Mouse (Mus musculus) lung, postnatal 4 days (tissue): ENCODE measurements at regions not wholly inside any gene's neighbourhood (a gene's known extent, or its start where the extent isn't known, plus 50 kb on each side); places are given as distances from the start of the nearest gene placed in this dataset.
"Not testable (repeated sequence)": the region's sequence is repeated elsewhere in the genome, so short reads cannot be mapped to it uniquely, and the experiment has no call there.

ENCODE experiments used
- DNase-seq, 2 experiments: peaks; one replicate each; pipeline ENCODE4 v3.0.0; 2021

DNA sequence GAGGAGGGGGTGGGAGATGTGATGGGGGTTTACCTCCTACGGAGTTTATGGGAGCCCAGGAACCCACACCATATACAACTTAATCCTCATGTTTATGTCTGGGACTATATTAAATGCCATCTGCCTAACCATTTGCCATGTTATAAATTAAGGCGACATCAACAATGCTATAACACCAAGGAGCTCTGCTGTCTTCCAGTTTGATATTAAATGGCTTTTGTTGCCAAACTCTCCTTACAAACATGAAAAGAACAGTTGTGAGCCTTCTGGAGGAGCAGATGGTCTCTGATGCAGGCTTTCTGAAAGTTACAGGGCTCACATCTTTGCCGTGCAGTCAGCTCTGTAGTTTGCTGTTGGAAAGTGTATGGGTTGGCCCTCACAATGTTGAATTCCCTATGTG lies 470.3 kb upstream of the Sall1 start:
- no peak for DNase-seq

DNA sequence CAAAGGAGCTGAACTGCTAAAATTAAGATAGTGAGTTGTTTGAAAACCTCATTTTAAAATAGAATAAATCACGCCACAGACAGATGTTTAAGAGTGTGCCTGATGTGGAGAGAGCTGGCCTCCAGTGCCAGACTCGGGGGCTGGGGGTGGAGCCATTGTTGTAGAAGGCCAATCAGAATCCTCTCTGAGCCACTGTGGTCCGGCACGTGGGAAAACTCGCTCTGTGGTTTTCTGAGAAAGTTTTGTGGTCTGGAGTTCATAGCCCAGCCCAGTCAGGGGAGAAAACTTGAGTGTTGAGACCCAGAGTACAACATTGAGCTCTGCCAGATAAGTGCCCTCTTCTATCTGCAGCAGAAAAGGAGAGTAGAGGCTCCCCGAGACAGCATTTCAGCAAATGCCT lies 463.7 kb upstream of the Sall1 start:
- DNase-seq = no peak

DNA sequence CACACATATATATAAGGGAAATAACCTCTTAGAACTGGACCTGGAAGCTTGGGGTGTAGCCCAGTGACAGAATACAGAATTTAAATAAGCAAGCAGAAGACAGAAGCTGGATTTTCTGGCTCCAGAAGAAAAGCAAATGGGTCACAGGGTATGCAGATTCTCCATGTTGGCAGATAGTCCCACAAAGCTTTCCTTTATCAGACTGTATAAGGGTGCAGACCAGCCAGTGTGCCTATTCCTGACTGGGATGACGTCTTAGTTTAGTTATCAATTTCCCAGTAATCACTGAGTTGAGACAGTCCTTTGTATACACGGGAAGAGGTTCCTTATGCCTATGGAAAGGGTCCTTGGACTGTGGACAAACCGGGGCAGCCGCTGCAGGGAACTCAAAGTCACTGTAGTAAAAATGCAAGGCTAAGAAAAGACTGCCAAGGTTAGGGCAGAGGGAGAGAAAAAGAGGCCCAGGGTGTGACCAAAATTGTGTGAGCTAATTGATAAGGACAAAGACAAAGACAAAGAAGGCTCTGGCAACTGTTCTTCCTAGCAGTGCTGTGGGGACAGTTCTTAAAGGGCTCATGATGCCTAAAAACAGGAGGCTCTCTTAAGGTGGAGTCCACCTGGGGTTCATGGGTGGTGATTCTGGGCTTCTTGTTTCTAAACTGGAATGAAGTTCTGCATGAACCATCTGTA lies 459.7 kb upstream of the Sall1 start:
- DNase-seq = no peak

DNA sequence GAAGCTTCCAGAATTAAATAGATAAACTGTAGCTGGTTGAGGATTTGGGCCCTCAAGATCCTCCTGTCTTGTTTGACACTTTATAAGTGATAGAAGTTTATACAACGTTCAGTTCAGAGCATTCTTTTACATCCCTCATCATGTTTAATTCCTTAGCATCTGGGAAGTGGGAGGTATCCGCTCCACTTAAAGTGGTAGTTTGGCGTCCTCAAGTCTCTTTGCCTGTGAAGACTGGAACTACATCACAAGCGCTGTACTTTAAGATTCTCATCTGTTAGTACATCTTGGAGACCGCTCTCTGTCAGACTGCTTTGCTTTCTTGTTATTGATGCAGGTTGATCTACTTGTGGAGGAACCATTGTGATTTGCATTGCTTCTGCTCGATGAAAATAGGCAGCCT lies 459.1 kb upstream of the Sall1 start:
- no peak for DNase-seq

DNA sequence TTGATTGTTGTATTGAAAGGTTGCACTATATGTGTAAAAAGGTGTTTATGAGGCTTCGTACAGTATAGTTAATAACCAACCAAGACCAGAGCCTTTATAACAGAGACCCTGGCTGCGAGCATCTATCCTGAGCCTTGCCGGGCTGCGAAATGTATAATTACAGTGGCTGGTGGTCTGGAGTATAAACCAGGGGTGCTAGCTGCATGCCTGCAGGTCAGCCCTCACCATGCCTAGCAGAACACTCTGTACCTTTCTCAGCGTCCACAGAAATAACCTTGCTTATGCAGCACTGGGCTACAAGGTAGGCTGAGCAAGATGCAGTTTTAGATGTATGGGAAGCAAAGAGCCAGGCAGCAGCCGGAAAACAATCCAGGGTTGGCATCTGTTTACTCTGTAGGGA lies 457.8 kb upstream of the Sall1 start:
- no peak for DNase-seq

DNA sequence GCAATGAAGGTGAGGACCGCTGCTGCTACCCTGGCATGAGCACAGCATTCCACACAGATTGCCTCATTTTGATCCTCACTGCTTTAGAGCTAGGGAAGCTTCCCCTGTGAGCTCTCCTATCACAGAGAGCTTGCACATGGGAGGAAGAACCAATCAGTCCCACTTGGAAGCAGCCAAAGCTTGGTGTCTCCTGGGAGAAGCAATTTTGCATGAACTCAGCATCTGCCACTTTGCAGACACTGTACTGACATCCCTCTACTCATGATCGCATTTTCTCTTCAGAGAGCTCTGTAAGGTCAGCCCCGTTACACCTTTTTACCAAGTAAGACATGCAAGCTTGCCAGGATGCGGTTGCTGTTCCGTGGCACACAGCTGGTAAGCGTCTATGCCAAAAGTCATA lies 455.9 kb upstream of the Sall1 start:
- no peak for DNase-seq

DNA sequence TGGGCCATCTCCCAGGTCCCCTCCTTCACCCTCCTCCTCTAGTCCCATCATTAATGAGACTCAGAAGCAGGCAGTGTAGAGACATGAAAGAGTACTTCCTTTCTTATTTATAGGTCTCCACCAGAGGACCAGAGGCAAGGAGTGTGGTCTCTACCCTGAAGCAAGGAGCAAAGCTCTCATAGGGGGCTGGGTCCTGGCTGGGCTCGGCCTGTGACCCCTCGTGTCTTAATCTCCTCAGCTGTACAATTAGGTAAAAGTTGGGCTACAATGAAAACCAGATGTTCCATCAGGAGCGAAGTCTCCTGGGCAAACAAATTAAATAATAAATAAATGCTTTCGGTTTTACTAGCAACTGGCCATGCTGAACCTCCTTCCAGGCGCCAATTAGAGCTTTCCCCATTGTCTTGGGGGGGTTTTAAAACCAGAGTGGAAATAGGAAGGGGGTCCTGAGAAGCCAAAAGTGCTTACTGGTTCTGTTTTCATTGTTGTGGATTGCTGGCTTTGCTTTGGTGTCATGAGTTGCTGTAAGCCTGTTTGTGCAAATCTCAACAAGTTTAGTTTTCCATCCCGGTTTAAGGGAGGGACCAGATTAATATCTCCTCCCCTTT lies 454.2 kb upstream of the Sall1 start:
- DNase-seq = no peak

DNA sequence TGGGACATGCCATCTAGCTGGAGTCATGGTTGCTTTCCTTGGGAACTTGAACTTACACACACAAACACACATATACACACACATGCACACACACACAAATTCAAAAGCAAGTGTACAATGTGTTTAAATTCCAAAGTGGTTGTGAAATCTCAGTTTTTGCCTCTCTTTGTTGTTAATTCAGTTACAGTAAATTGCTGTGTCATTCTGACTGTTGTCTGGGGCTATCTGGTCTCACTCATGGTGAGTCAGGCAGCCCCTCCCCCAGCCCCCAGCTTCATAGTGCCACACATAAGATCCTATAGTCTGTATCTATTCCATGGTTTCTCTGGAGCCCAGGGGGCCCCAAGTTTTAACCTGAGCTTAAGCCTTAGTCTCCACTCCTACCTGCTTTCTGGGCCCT lies 448.4 kb upstream of the Sall1 start:
- no peak for DNase-seq

DNA sequence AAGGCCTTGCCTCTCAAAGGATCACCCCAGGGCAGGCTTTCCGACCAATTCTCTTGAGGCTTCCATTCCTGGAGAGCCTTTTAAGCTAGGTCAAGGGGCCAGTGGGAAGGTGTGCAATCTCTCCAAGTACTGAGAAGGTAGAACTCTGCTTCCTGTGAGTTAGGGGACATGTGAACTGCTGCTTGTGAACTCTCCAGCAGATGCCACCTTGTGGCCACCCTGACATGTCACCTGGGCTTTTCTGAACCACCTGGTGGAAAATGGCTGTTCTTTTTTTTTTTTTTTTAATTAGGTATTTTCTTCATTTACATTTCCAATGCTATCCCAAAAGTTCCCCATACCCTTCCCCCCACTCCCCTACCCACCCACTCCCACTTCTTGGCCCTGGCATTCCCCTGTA lies 438.5 kb upstream of the Sall1 start:
- DNase-seq = not testable (repeated sequence)

DNA sequence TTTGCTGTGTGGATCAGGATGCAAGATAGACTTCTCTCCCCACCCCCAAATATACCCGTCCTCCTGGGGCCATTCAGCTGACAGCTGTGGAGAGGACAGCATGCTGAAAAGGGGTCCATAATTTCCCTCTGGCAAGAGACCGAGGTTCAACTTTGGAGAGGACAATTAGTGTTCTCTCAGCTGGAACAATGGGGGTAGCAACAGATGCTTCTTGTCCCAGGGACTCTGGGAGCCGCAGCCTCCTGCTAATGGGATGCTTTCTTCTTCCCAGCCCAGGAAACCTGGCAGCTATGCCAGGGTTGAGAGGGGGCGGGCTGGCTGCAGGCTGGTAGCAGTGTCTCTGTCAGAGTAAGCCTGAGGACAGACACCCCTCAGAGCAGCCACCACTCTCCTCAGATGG lies 433.0 kb upstream of the Sall1 start:
- DNase-seq = no peak

DNA sequence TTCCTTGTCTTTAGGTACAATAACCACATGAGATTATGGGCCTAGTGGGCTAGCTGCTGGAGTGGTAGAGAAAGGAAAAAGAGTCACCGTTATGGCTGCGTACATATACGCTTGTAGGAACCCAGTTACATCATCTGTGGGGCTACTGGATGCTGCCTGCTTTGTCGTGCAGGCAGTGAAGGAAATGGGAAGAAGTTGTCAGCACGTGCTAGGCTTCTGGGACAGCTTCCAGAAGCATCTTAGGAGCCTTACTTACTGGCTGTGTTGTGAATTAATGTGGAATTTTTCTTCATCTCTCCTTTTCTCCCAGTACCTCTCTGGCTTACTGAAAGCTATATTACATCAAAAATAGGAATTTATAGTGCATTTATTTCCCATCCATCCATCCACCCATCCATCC lies 427.2 kb upstream of the Sall1 start:
- DNase-seq = no peak

DNA sequence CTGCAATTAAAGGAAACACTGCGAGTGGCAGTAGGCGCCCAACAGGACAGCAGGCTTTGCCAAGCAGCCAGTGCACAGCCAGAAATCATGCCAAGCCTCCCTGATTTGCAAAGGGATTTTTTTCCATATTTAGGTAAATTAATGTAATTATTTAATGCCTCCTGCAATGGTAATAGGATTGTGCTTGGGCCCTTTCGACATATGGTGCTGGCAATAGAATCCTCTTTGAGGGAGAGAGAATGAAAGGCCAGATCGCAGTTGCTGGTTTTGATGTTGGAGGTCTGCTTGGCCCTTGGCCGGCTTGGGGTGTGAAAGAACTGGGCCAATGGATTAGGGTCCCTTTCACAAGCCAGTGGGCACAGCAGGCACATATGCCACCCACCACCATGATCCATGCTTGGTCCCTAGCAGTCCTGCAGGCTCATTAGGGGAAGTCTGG lies 424.8 kb upstream of the Sall1 start:
- no peak for DNase-seq

DNA sequence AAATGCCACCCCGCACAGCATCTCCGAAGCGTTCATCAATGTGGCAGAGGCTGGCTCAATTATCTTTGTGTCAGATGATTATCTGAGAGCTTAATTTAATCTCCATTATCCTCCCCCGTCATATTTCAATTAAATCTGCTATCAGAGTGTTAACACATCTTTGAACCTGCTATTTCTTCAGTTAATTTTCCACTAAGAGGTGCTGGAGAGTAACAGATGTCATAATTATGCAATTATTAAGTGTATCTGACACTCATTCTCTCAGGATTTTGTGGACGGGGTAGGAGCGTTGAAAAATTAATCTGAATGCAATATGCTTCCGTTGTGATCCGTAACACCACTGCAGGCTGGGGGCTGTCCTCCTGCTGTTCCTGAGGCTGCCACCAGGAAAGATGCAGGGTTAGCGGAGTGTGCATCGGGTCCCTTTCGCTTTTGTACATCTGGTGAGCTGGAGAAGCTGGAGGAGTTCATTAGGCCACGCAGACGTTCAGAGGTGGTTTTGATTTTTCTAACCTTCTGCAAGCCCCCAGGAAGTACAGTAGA lies 421.3 kb upstream of the Sall1 start:
- no peak for DNase-seq

DNA sequence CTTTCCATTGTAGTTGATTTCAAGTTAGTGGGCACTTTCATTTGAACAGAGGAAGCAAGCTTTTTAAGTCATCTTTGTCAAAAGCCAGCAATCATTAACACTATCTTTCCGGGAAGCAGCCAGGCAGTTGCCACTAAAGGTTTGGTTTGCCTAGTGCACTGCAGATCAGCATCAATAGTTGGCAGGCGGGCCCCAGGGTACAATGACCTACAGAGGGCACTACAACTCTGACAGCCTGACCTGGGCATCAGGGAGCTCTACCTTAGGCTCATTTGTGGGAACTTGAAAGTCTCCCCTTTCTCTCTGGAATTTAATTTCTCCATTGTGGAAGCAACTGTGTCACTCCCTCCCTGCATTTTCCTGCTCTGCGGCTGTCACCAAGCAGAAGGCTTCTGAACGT lies 412.6 kb upstream of the Sall1 start:
- DNase-seq = no peak

DNA sequence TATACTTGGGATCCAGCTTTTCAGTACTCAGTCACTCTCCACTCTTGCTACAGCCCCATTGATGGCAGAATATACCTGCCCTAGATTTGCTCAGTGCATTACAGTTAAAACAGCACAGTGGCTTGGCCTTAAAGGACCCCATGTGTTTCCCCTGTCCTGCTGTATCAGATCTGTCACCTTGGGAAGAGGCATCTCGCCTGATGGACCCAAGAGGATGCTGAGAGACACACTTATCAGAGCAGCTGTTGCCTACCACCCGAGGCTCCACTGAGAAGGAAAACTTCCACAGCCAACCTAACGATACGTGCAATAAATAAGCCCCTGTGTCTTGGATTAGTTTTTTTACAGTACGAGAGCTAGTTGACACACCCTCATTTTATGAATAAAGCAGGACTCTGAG lies 411.8 kb upstream of the Sall1 start:
- no peak for DNase-seq

DNA sequence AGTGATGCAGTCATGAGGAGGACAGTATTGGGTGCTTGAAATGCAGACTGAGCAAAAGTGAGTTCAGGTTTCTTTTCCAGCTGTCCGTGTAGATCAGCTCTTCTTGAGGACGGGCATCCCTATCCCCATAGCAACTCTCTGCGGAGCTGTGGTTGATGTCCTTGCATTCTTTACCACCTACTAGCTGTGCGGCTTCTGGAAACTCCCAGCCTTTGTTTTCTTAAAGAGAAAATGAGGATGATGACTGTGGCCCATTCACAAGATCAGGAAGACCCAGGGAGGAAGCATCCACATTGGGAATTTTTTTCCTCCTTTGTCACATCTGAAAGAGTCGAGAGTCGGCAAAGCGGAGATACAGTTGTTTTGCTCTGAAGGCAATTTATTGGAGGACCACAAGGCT lies 410.2 kb upstream of the Sall1 start:
- no peak for DNase-seq

DNA sequence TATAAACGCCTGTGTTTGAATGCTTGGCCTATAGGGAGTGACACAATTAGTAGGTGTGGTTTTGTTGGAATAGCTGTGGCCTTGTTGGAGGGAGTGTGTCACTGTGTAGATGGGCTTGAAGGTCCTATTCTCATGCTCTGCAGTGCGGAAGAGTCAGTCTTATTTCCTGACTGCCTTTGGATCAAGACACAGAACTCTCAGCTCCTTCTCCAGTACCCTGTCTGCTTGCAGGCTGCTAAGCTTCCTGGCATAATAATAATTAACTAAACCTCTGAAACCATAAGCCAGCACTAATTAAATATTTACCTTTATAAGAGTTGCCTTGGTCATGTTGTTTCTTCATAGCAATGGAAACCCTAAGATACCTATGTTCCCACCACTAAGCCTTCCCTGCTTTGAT lies 409.8 kb upstream of the Sall1 start:
- no peak for DNase-seq

DNA sequence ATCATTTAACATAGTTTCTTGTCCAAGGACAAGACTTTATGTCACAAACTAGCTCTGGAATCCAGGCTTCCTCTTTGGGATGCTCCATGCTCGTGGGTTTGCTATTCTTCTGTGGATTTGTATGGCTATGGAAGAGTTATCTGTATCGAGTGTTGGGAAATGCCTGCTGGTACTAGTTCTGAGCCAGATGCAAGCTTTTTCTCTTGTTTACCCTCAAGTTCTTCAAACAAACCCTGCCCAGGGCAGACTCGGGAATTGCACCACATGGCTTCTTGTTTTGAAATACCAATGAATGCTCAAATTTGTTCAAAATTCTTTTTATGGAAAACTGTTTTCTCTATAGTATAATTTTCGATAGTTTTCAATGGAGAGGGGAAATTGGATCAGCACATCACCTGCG lies 400.5 kb upstream of the Sall1 start:
- no peak for DNase-seq

DNA sequence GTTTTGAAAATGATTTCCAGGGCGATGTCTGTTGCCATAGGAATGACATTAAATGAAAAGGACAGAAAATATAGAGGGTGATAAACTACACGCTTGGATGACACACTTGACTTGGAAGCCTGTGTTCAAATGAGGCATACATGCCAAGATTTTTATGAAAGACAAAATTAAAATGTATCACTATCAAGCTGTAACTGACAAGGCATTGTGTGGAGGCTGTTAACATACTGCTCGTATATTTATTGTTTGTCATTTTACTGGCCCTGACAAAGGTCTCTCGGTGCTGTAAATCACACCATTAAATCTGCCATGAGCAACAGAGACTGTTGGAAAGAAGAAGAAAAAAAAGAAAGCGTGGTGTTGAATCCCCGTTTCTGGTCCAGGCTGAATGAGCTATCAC lies 395.3 kb upstream of the Sall1 start:
- DNase-seq = no peak

DNA sequence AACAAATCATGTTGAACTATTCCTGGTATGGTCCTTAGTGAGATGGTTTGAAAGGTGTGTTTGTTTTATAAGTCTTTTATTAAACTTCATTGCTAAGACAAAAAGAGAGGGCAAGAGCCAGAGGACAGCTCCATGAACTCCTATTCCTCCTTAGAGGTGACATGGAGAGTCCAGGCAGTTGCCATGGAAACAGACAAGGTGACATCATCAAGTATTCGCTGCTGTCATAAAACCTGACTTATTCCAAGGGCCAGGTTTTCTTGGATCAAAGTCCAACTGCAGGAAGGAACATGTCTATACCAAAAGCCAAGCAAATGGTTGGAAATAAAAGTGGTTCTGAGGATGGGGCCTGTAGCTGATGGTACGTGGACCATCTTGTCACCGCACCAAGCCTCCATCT lies 383.0 kb upstream of the Sall1 start:
- DNase-seq = no peak

DNA sequence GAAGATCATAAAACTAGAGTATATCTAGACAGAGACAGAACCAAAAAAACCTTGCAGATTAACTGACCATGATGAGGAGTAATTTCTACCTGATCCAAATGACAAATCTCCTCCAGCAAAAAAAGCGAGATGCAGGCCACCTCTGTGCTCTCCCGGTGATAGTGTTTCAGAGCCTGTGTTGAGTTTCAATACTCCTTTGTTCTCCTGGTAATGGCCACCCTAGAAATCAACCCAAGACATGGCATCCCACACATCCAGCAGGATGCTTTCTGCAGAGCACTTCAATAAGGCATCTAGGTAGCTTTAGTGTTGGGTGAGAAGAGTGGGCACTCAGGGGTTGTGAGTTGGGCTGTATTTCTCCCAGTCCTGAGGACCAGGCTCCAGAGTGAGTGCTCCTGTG lies 371.3 kb upstream of the Sall1 start:
- DNase-seq = no peak

DNA sequence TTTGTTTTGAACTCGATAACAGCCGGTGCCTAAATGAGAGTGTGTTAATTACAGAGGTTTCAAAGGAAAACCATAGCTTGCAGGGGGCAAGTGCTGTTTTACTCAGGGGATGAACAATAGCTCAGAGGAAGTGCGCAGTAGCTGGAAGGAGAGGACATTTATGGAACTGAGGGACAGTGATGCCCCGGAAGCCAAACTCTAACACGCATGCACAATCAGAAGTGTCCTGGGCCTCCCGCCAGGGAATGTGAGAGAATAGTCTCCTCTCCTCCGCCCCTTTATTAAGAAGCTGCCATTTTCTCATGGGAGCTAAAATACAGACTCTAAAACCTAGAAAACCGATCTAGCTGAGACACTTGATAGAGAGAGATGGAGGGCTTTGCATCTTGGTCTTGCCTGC lies 368.5 kb upstream of the Sall1 start:
- DNase-seq = no peak

DNA sequence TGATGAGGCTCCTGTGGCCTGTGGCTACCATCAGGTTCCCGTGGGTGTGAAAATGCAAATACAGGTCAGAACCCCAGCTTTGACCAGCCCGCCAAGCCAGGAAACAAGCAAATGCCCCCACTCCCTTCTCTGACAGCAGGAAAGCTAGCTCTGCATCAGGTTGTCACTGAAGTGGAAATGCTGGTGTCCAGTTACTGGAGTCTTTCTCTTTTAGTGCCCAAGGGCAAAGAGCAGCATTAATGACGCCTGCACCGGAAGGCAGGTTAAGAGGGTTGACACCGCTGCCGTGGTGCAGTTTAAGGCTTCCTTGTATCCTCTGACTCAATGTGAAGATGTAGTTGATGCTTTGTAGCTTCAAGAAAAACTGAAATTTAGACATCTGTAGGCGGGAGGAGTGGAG lies 368.1 kb upstream of the Sall1 start:
- no peak for DNase-seq

DNA sequence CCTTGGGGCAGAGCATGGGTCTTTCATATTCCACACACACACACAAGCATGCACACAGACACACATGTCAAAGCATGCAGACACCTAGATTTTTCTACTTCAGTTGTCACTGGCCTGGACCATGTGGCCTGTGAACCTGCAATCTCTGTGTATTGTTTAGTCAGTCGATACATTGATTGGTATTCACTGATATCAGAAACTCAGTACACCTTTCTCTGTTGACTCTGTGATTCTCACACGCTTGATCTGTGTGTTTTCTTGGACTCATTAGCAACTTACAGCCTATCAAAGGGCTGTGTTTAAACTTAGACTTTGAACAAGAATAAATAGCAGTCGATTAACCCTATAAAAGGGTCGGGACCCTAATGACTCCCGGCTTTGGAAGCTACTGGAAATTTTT lies 362.7 kb upstream of the Sall1 start:
- no peak for DNase-seq

DNA sequence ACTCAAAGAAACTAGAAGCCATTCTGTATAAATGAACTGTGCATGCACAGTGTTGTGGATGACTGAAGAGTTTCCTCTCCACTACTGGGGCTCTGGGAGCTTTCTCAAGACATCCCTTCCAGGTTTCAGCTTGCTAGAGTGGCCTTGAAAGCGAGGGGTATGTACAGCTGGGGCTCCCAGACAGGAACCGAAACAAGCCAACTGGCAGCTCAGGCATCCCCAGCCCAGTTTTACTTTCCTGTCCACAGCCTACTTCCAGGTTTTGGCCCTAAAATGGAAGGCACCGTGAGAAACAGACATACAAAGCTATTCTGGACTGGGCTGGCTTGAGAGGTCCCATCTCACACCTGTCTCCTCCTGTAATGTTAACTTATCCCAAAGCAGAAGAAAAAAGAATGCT lies 360.3 kb upstream of the Sall1 start:
- no peak for DNase-seq
